In genomic region chr4:58749510-58749909, GRCm38 (mm10) we compare ENCODE assay signal across 10 mouse cellular contexts. TPM values are rescaled to one million over a fixed set of nuclear protein-coding genes. Genes with fewer than 3 reads are reported as not detected.
DNase-seq lines count a peak whose midpoint lies in the region; ATAC-seq and TF ChIP-seq lines count a peak whose summit lies in the region.
"Had no signal": no experiment of that assay in that cellular context is flagged by ENCODE, and none has a peak within 500 bp of the region (broad histone marks: within the 10 kb centered on the region; RNA-seq: fewer than 3 reads in every experiment).

No protein-coding gene starts in this region.

- TF ChIP-seq CTCF in lung, embryonic 14.5 days (IDR thresholded peaks at IDR 0.05; ENCODE audit: low read depth): peak; percentile 68

- DNase-seq in heart, adult 8-10 months (ENCODE audit: low spot score): peak; percentile 38
- DNase-seq in heart, postnatal 14 days: no peak
- peak; percentile 76 for DNase-seq in lung, embryonic 14.5 days
- no peak for DNase-seq in lung, adult 18-20 months
- DNase-seq in embryo, embryonic 10.5 days (ENCODE audit: low spot score): peak; percentile 69
- DNase-seq in retina, postnatal 1 day: peak; percentile 39
- no peak for DNase-seq in left cerebral cortex, adult 9 months (ENCODE audit: low spot score in 2 of 2)
- DNase-seq in left cerebral cortex, adult 11 months (ENCODE audit: low spot score): no peak

- H3K4me3 ChIP-seq in lung, embryonic 14.5 days (ENCODE audit: low read depth, low read length): no peak overlapping the region

- H3K9ac ChIP-seq in lung, embryonic 14.5 days: no peak overlapping the region

- no peak overlapping the region for H3K27ac ChIP-seq in lung, embryonic 14.5 days (ENCODE audit: low read depth)

- no peaks in the 10 kb centered on the region for H3K27me3 ChIP-seq in lung, embryonic 14.5 days (ENCODE audit: insufficient read depth, low read length)

- H3K4me1 ChIP-seq in lung, embryonic 14.5 days (ENCODE audit: insufficient read depth): no peaks in the 10 kb centered on the region

- H3K9me3 ChIP-seq in lung, embryonic 14.5 days (ENCODE audit: low read depth, low read length): no peaks in the 10 kb centered on the region

- ATAC-seq in lung, embryonic 14.5 days (ENCODE audit: insufficient read depth): no peak
- ATAC-seq: midbrain, embryonic 16.5 days had no signal

- 33% methylated on average over 2 of the region's 2 CpGs for WGBS in lung, embryonic 14.5 days

- no peaks in the 10 kb centered on the region for H3K36me3 ChIP-seq in lung, embryonic 14.5 days (ENCODE audit: insufficient read depth)

- intact Hi-C loops in heart, postnatal 14 days (cut with DNase I): loop anchor here (2.0 kb wide), 2 partner anchors 197 to 331 kb away; partner anchors contain the start of gene Lpar1

- peak overlapping the region; percentile 49; the same call in 1 of the 2 replicates for H3K4me2 ChIP-seq in lung, embryonic 14.5 days

RNA-seq across cellular contexts. Expression of gene Olfr267, which starts 38.0 kb away (rescaled TPM):
- under 1 TPM in 3 of 4 experiments, not detected in 1; 0.05 to 0.09 (median 0.09) TPM for total RNA-seq in heart, adult 8-10 months (2022)
- under 1 TPM; 0.12 to 0.20 TPM for total RNA-seq in heart, postnatal 14 days (2021)
- not detected in 2 replicates for polyA plus RNA-seq in lung, embryonic 14.5 days (2014; fragmentation: Nextera tagmentation; extraction: Ambion mirVana)
- polyA plus RNA-seq: kidney, embryonic 16.5 days; midbrain, embryonic 16.5 days had no signal

Comparison
In these comparisons a context has a peak if more than half of its experiments do, and no peak if none do; other contexts are left out.
1. DNase-seq: peak in heart, adult 8-10 months (single experiment), lung, embryonic 14.5 days (single experiment), embryo, embryonic 10.5 days (single experiment) and retina, postnatal 1 day (single experiment); none in heart, postnatal 14 days (0 of 2), lung, adult 18-20 months (0 of 2), left cerebral cortex, adult 9 months (0 of 2) and left cerebral cortex, adult 11 months (single experiment).